Mouse (Mus musculus) T-helper 1 cell (primary cell): ENCODE results near the gene Nol11.
"Not testable (repeated sequence)": the region's sequence is repeated elsewhere in the genome, so short reads cannot be mapped to it uniquely, and the experiment has no call there.

Experiments used
- in situ Hi-C: fragments of 300-600 bp; cut with MboI, MseI; formaldehyde crosslinking; loops from one replicate; pipeline ENCODE4 v1.15.1; 2025; ENCODE audit warnings: high pct_unique_total_duplicates

Gene Nol11

GRCm38 (mm10) chr11:107156977-107157642 lies 32.1 kb downstream of the Nol11 start:
- in situ Hi-C loops, result no loop called here

- in situ Hi-C loops, result no loop called here
These were observed 33.9 kb downstream of the Nol11 start for GRCm38 (mm10) chr11:107155292-107155691.

GRCm38 (mm10) chr11:107154431-107154830 lies 34.8 kb downstream of the Nol11 start:
- in situ Hi-C loops, result no loop called here

GRCm38 (mm10) chr11:107153645-107154044 lies 35.5 kb downstream of the Nol11 start:
- in situ Hi-C loops, result no loop called here

DNA sequence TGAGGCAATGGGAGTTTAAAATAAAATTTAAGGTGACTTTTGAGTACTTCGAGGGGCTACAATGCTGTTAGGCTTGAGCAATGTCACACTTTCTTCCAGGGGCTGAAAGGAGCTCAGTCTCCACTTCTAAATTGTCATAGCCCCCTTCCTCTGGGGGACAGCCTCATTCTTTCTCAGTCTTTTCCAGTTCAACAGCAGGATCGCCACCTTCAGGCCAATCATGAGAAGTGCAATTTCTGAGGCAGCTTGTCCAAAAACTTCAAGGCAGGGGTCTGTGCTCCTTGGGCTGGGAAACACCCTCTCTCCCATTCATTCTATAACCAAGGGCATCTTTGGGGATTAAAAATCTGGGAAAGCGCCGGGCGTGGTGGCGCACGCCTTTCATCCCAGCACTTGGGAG lies 37.4 kb downstream of the Nol11 start:
- in situ Hi-C loops, result no loop called here

DNA sequence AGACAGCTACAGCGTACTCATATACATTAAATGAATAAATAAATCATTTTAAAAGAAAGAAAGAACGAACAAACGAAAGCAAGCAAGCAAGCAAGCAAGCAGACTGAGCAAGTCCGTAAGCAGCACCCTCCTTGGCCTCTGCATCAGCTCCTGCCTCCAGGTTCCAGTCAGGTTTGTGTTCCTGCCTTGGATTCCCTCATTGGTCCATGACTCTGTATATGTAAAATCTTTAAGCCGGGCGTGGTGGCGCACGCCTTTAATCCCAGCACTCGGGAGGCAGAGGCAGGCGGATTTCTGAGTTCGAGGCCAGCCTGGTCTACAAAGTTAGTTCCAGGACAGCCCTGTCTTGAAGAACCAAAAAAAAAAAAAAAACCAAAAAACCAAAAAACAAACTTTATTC lies 45.2 kb downstream of the Nol11 start:
- in situ Hi-C loops, result not testable (repeated sequence)

GRCm38 (mm10) chr11:107142382-107142781 lies 46.8 kb downstream of the Nol11 start:
- in situ Hi-C loops, result no loop called here

DNA sequence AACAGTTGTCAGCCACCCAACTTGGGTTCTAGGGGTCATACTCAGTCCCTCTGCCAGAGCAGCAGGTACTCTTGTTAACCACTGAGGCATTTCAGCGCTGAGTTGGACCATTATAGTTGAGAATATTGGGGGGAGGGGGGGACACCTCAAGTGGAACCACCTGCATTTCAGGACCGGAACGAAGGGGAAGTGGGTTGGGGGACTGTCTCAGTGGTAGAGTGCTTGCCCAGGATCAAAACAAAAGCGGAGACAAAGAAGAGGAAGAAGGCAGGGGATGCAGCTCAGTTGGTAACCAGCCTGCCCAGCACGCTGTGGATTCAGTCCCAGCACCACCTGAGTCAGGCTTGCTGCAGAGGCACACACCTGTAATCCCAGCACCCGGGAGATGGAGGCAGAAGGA lies 48.4 kb downstream of the Nol11 start:
- in situ Hi-C loops, result no loop called here

DNA sequence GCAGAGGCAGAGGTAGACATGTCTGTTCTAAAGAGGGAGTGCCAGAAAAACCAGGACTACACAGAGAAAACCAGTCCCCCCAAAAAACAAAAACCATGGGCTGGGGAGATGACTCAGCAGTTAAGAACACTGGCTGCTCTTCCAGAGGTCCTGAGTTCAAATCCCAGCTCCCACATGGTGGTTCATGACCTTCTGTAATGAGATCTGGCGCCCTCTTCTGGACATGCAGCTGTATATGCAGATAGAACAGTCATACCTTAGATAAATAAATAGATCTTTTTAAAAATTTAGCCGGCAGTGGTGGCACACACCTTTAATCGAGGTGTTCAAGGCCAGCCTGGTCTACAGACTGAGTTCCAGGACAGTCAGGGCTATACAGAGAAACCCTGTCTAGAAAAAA lies 50.5 kb downstream of the Nol11 start:
- in situ Hi-C loops, result no loop called here

GRCm38 (mm10) chr11:107137593-107137992 lies 51.6 kb downstream of the Nol11 start:
- in situ Hi-C loops, result no loop called here

DNA sequence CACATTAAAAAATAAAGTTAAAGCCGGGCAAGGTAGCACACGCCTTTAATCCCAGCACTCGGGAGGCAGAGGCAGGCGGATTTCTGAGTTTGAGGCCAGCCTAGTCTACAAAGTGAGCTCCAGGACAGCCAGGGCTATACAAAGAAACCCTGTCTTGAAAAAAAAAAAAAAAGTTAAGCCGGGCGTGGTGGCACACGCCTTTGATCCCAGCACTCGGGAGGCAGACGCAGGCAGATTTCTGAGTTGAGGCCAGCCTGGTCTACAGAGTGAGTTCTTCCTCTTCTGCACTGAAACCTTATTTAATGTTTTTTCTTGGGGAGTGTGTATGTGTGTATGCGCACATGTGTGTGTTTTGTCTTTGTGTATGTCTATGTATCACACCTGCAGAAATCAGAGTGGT lies 52.7 kb downstream of the Nol11 start:
- in situ Hi-C loops, result not testable (repeated sequence)

DNA sequence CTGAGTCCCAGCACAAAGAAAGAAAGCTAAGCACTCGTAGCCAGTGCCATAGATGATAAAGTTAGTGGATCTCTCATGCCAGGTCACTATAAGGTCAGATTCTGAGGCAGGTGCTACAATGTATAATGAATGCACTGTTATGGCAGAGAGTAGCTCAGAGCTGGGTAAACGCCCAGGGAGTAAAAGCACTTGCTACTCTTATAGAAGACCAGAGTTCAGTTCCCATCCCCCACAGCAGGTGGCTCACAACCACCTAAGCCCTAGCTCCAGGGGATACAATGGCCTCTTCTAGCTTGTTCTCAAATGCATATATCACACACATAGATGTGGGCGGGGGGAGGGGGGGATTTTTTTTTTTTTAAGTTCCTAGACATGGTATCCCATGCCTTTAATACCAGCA lies 53.4 kb downstream of the Nol11 start:
- in situ Hi-C loops, result no loop called here

DNA sequence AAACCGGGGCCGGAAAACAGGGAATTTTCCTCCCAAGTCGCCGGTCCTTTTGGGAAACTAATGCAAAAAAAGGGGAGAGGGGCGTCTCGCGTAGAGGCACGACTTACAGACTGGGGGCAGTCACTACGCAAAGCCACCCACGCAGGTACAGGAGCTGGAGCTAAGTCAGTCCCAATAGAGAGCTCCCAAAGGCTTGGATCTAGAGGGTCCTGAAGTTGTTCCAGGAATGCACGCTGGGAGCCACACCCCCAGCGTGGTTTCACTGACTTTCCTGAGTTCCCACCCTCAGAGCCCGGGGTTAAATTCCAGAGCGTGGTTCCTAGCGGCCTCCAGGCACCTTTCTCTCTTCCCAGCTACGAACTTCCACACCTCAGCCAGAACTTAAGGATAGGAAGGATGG lies 56.8 kb downstream of the Nol11 start:
- in situ Hi-C loops, result no loop called here

GRCm38 (mm10) chr11:107131749-107132421 lies 57.3 kb downstream of the Nol11 start, which contains the start of gene Bptf:
TSS of gene Bptf (minus strand) at chr11:107132127.
- in situ Hi-C loops, result no loop called here

DNA sequence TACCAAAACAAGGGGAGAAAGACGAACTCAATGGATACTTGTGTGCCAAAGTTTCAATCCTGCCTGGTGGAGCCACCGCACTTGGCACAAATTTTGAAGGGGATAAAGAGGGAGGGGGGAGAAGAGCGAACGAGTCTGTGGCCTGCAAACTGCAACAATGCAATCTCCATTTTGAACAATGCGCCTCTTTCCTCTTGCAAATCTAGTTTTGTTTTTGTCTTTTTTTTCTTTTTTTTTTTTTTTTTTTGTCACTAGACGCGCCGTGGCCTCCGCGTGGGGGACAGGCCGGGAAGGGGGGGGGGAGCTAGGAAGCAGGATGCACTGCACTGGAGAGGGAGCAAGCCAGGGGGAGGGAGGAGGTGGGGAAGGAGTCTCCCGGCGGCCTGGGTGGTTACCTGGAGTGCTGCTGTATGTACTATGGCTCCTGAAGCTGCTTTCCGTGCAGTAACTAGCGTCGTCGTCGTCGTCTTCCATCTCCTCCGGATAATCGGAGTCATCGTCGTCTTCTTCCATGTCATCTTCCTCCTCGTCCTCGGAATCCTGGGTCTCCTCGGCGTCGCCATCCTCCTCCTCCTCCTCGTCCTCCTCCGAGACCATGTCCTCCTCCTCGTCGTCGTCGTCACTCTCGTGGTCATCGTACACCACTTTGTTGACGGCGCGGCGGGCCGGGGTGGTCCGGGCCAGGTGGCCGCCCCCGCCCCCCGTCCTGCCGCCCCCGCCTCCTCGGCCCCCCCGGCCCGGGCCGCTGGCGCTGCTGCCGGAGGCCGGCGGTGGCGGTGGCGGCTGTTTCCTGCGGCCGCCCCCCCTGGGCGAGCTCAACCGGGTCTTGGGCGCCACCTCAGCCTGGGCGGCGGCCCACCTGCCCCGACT lies 58.1 kb downstream of the Nol11 start:
- in situ Hi-C loops, result no loop called here

- in situ Hi-C loops, result no loop called here
These were observed 58.9 kb downstream of the Nol11 start for GRCm38 (mm10) chr11:107130221-107130788.

- in situ Hi-C loops, result no loop called here
These were observed 59.5 kb downstream of the Nol11 start for GRCm38 (mm10) chr11:107129641-107130040.

GRCm38 (mm10) chr11:107126716-107127115 lies 62.5 kb downstream of the Nol11 start:
- in situ Hi-C loops, result not testable (repeated sequence)

GRCm38 (mm10) chr11:107125011-107125410 lies 64.2 kb downstream of the Nol11 start:
- in situ Hi-C loops, result no loop called here

GRCm38 (mm10) chr11:107124327-107124731 lies 64.9 kb downstream of the Nol11 start:
- in situ Hi-C loops, result no loop called here

GRCm38 (mm10) chr11:107117789-107118188 lies 71.4 kb downstream of the Nol11 start:
- in situ Hi-C loops, result no loop called here
